Mouse (Mus musculus) megakaryocyte, embryonic 14.5 days (primary cell): ENCODE results near the gene Amh.

Source experiments
- FLI1 ChIP-seq: IDR thresholded peaks from 2 replicates; pipeline ENCODE4 v1.6.1; 2012; ENCODE audit warnings: low read length, inconsistent platforms, mixed read lengths
- GATA1 ChIP-seq: IDR thresholded peaks from 3 replicates; pipeline ENCODE4 v1.6.1; 2012; ENCODE audit warnings: mixed read lengths, low read length, inconsistent platforms, borderline replicate concordance

GRCm38 (mm10) chr10:80775731-80776130 is 29.3 kb upstream of the Amh start:
- TF ChIP-seq GATA1: no peak
- no peak for TF ChIP-seq FLI1
